Mouse (Mus musculus): ENCODE measurements around the gene Canx. TPM values are rescaled to one million over a fixed set of nuclear protein-coding genes. Genes with fewer than 3 reads are reported as not detected.

Canx gene
- polyA plus RNA-seq, 1 experiment from 2014 or later = 221 TPM

GRCm38 (mm10) chr11:50277706-50278105 lies 47.8 kb downstream of the Canx start:
- 93% methylated on average over 6 of the region's 6 CpGs for WGBS
- ATAC-seq (ENCODE audit: insufficient number of reproducible peaks, insufficient read depth, low FRiP score, low read depth) = no peak
- H3K27ac ChIP-seq (ENCODE audit: low read length) = no peak overlapping the region; the same call in 1 of the 2 replicates

GRCm38 (mm10) chr11:50277025-50277424 lies 48.4 kb downstream of the Canx start:
- peaks cover 4% of the 10 kb centered on the region for H3K36me3 ChIP-seq (ENCODE audit: control insufficient read depth, insufficient read depth, low read length)
- H3K27ac ChIP-seq (ENCODE audit: low read length) = no peak overlapping the region
- H3K4me2 ChIP-seq (replicated peaks; ENCODE audit: low read depth, low read length) = no peak overlapping the region
- no peak overlapping the region for H3K9ac ChIP-seq (replicated peaks; ENCODE audit: low read depth, low read length)
- no peak for ATAC-seq (ENCODE audit: insufficient number of reproducible peaks, insufficient read depth, low FRiP score, low read depth)
- H3K27me3 ChIP-seq (ENCODE audit: control insufficient read depth, insufficient read depth, low read length) = no peaks in the 10 kb centered on the region
- H3K4me1 ChIP-seq (ENCODE audit: control insufficient read depth, insufficient read depth, low read length) = peaks cover 9% of the 10 kb centered on the region; the same call in 1 of the 2 replicates
- no peak overlapping the region for H3K4me3 ChIP-seq (ENCODE audit: low read depth, low read length)
- H3K9me3 ChIP-seq (ENCODE audit: control insufficient read depth, low read depth, low read length) = no peaks in the 10 kb centered on the region

More at GRCm38 (mm10) chr11:50277706-50278105, 47.8 kb downstream of the Canx start:
- no peak overlapping the region for H3K4me2 ChIP-seq (replicated peaks; ENCODE audit: low read depth, low read length)
- no peaks in the 10 kb centered on the region for H3K27me3 ChIP-seq (ENCODE audit: control insufficient read depth, insufficient read depth, low read length)
- H3K4me3 ChIP-seq (ENCODE audit: low read depth, low read length) = no peak overlapping the region
- H3K9ac ChIP-seq (replicated peaks; ENCODE audit: low read depth, low read length) = no peak overlapping the region
- H3K9me3 ChIP-seq (ENCODE audit: control insufficient read depth, low read depth, low read length) = no peaks in the 10 kb centered on the region
- peaks cover 4% of the 10 kb centered on the region for H3K36me3 ChIP-seq (ENCODE audit: control insufficient read depth, insufficient read depth, low read length)
- peaks cover 9% of the 10 kb centered on the region; the same call in 1 of the 2 replicates for H3K4me1 ChIP-seq (ENCODE audit: control insufficient read depth, insufficient read depth, low read length)

GRCm38 (mm10) chr11:50275568-50276151 lies 49.8 kb downstream of the Canx start:
- 59% methylated on average over 5 of the region's 5 CpGs for WGBS
- Histone ChIP-seq H3K36me3 (ENCODE audit: control insufficient read depth, insufficient read depth, low read length) (peaks cover 1% of the 10 kb centered on the region), H3K27ac (ENCODE audit: low read length) (peak overlapping the region; percentile 58; the same call in 1 of the 2 replicates), H3K4me2 (replicated peaks; ENCODE audit: low read depth, low read length) (no peak overlapping the region), H3K4me3 (ENCODE audit: low read depth, low read length) (no peak overlapping the region), H3K9ac (replicated peaks; ENCODE audit: low read depth, low read length) (no peak overlapping the region), H3K9me3 (ENCODE audit: control insufficient read depth, low read depth, low read length) (no peaks in the 10 kb centered on the region), H3K4me1 (ENCODE audit: control insufficient read depth, insufficient read depth, low read length) (peaks cover 9% of the 10 kb centered on the region; the same call in 1 of the 2 replicates), H3K27me3 (ENCODE audit: control insufficient read depth, insufficient read depth, low read length) (no peaks in the 10 kb centered on the region)
- ATAC-seq (ENCODE audit: insufficient number of reproducible peaks, insufficient read depth, low FRiP score, low read depth) = peak; percentile 74

GRCm38 (mm10) chr11:50275077-50275476 lies 50.4 kb downstream of the Canx start:
- no peak for ATAC-seq (ENCODE audit: insufficient number of reproducible peaks, insufficient read depth, low FRiP score, low read depth)
- no peak overlapping the region for H3K9ac ChIP-seq (replicated peaks; ENCODE audit: low read depth, low read length)
- H3K36me3 ChIP-seq (ENCODE audit: control insufficient read depth, insufficient read depth, low read length) = no peaks in the 10 kb centered on the region
- WGBS = 84% methylated on average over 2 of the region's 2 CpGs
- H3K4me3 ChIP-seq (ENCODE audit: low read depth, low read length) = no peak overlapping the region
- H3K9me3 ChIP-seq (ENCODE audit: control insufficient read depth, low read depth, low read length) = no peaks in the 10 kb centered on the region
- no peaks in the 10 kb centered on the region for H3K27me3 ChIP-seq (ENCODE audit: control insufficient read depth, insufficient read depth, low read length)
- no peak overlapping the region for H3K4me2 ChIP-seq (replicated peaks; ENCODE audit: low read depth, low read length)
- H3K27ac ChIP-seq (ENCODE audit: low read length) = peak overlapping the region; percentile 58; the same call in 1 of the 2 replicates
- H3K4me1 ChIP-seq (ENCODE audit: control insufficient read depth, insufficient read depth, low read length) = peaks cover 9% of the 10 kb centered on the region; the same call in 1 of the 2 replicates

GRCm38 (mm10) chr11:50272819-50273218 lies 52.7 kb downstream of the Canx start:
- Histone ChIP-seq H3K4me3 (ENCODE audit: low read depth, low read length) (no peak overlapping the region), H3K4me2 (replicated peaks; ENCODE audit: low read depth, low read length) (no peak overlapping the region), H3K4me1 (ENCODE audit: control insufficient read depth, insufficient read depth, low read length) (peaks cover 9% of the 10 kb centered on the region; the same call in 1 of the 2 replicates), H3K27ac (ENCODE audit: low read length) (no peak overlapping the region), H3K9ac (replicated peaks; ENCODE audit: low read depth, low read length) (no peak overlapping the region), H3K9me3 (ENCODE audit: control insufficient read depth, low read depth, low read length) (no peaks in the 10 kb centered on the region), H3K27me3 (ENCODE audit: control insufficient read depth, insufficient read depth, low read length) (no peaks in the 10 kb centered on the region), H3K36me3 (ENCODE audit: control insufficient read depth, insufficient read depth, low read length) (no peaks in the 10 kb centered on the region)
- ATAC-seq (ENCODE audit: insufficient number of reproducible peaks, insufficient read depth, low FRiP score, low read depth) = no peak
- WGBS = 88% methylated on average over 2 of the region's 2 CpGs

GRCm38 (mm10) chr11:50269885-50270284 lies 55.6 kb downstream of the Canx start:
- no peak overlapping the region for H3K4me3 ChIP-seq (ENCODE audit: low read depth, low read length)
- peaks cover 24% of the 10 kb centered on the region for H3K36me3 ChIP-seq (ENCODE audit: control insufficient read depth, insufficient read depth, low read length)
- ATAC-seq (ENCODE audit: insufficient number of reproducible peaks, insufficient read depth, low FRiP score, low read depth) = no peak
- H3K4me1 ChIP-seq (ENCODE audit: control insufficient read depth, insufficient read depth, low read length) = no peaks in the 10 kb centered on the region
- H3K27me3 ChIP-seq (ENCODE audit: control insufficient read depth, insufficient read depth, low read length) = no peaks in the 10 kb centered on the region
- H3K27ac ChIP-seq (ENCODE audit: low read length) = no peak overlapping the region
- WGBS = 92% methylated on average over 1 of the region's 1 CpGs
- H3K9me3 ChIP-seq (ENCODE audit: control insufficient read depth, low read depth, low read length) = no peaks in the 10 kb centered on the region
- H3K4me2 ChIP-seq (replicated peaks; ENCODE audit: low read depth, low read length) = no peak overlapping the region
- H3K9ac ChIP-seq (replicated peaks; ENCODE audit: low read depth, low read length) = no peak overlapping the region

- peaks cover 31% of the 10 kb centered on the region for H3K36me3 ChIP-seq (ENCODE audit: control insufficient read depth, insufficient read depth, low read length)
- H3K4me1 ChIP-seq (ENCODE audit: control insufficient read depth, insufficient read depth, low read length) = no peaks in the 10 kb centered on the region
- no peak overlapping the region for H3K4me3 ChIP-seq (ENCODE audit: low read depth, low read length)
- H3K9me3 ChIP-seq (ENCODE audit: control insufficient read depth, low read depth, low read length) = no peaks in the 10 kb centered on the region
- WGBS = 79% methylated on average over 2 of the region's 2 CpGs
- no peak for ATAC-seq (ENCODE audit: insufficient number of reproducible peaks, insufficient read depth, low FRiP score, low read depth)
- no peak overlapping the region for H3K9ac ChIP-seq (replicated peaks; ENCODE audit: low read depth, low read length)
- no peaks in the 10 kb centered on the region for H3K27me3 ChIP-seq (ENCODE audit: control insufficient read depth, insufficient read depth, low read length)
- no peak overlapping the region for H3K27ac ChIP-seq (ENCODE audit: low read length)
- H3K4me2 ChIP-seq (replicated peaks; ENCODE audit: low read depth, low read length) = no peak overlapping the region
These were observed 56.3 kb downstream of the Canx start for GRCm38 (mm10) chr11:50269163-50269562.

- H3K9ac ChIP-seq (replicated peaks; ENCODE audit: low read depth, low read length) = no peak overlapping the region
- H3K4me1 ChIP-seq (ENCODE audit: control insufficient read depth, insufficient read depth, low read length) = no peaks in the 10 kb centered on the region
- no peaks in the 10 kb centered on the region for H3K9me3 ChIP-seq (ENCODE audit: control insufficient read depth, low read depth, low read length)
- H3K27ac ChIP-seq (ENCODE audit: low read length) = no peak overlapping the region
- ATAC-seq (ENCODE audit: insufficient number of reproducible peaks, insufficient read depth, low FRiP score, low read depth) = no peak
- H3K4me2 ChIP-seq (replicated peaks; ENCODE audit: low read depth, low read length) = no peak overlapping the region
- whole genome bisulfite sequencing = 91% methylated on average over 3 of the region's 3 CpGs
- H3K27me3 ChIP-seq (ENCODE audit: control insufficient read depth, insufficient read depth, low read length) = no peaks in the 10 kb centered on the region
- peaks cover 45% of the 10 kb centered on the region for H3K36me3 ChIP-seq (ENCODE audit: control insufficient read depth, insufficient read depth, low read length)
- H3K4me3 ChIP-seq (ENCODE audit: low read depth, low read length) = no peak overlapping the region
These were observed 58.5 kb downstream of the Canx start for GRCm38 (mm10) chr11:50266997-50267396.

GRCm38 (mm10) chr11:50265931-50266330 lies 59.5 kb downstream of the Canx start:
- Histone ChIP-seq H3K27ac (ENCODE audit: low read length) (no peak overlapping the region), H3K4me2 (replicated peaks; ENCODE audit: low read depth, low read length) (no peak overlapping the region), H3K9me3 (ENCODE audit: control insufficient read depth, low read depth, low read length) (no peaks in the 10 kb centered on the region), H3K4me1 (ENCODE audit: control insufficient read depth, insufficient read depth, low read length) (no peaks in the 10 kb centered on the region), H3K36me3 (ENCODE audit: control insufficient read depth, insufficient read depth, low read length) (peaks cover 51% of the 10 kb centered on the region), H3K9ac (replicated peaks; ENCODE audit: low read depth, low read length) (no peak overlapping the region), H3K27me3 (ENCODE audit: control insufficient read depth, insufficient read depth, low read length) (no peaks in the 10 kb centered on the region), H3K4me3 (ENCODE audit: low read depth, low read length) (no peak overlapping the region)
- 88% methylated on average over 8 of the region's 8 CpGs for WGBS
- no peak for ATAC-seq (ENCODE audit: insufficient number of reproducible peaks, insufficient read depth, low FRiP score, low read depth)

Data from stomach, embryonic 14.5 days (tissue).